Mouse (Mus musculus) stomach, embryonic 15.5 days (tissue): ENCODE data around the gene Utp18. TPM values are rescaled to one million over a fixed set of nuclear protein-coding genes. Genes with fewer than 3 reads are reported as not detected.
A peak's percentile ranks its signal among the peaks of the same experiment; 100 is the strongest.

Experiments
- ATAC-seq: fragments of 200-750 bp; cut with Nextera tagmentation; 2 replicates; pipeline ENCODE4 v1.8.0; 2017; ENCODE audit warnings: low read depth, moderate number of reproducible peaks, moderate TSS enrichment; ENCODE audit not compliant: insufficient read depth, low FRiP score
- H3K27ac ChIP-seq: fragments of 300-500 bp; sonication (generic); 2 replicates; pipeline ENCODE4 v1.5.1; 2015; ENCODE audit warnings: mild to moderate bottlenecking, inconsistent platforms
- H3K27me3 ChIP-seq: fragments of 300-500 bp; sonication (generic); replicated peaks from 2 replicates; pipeline ENCODE4 v1.6.1; 2015; ENCODE audit warnings: inconsistent platforms
- H3K36me3 ChIP-seq: fragments of 300-500 bp; sonication (generic); 2 replicates; pipeline ENCODE4 v1.6.1; 2015; ENCODE audit warnings: inconsistent platforms
- H3K4me1 ChIP-seq: fragments of 300-500 bp; sonication (generic); 2 replicates; pipeline ENCODE4 v1.6.1; 2015; ENCODE audit warnings: inconsistent platforms
- H3K4me2 ChIP-seq: fragments of 300-500 bp; sonication (generic); 2 replicates; pipeline ENCODE4 v1.6.1; 2015; ENCODE audit warnings: mild to moderate bottlenecking, inconsistent platforms
- H3K4me3 ChIP-seq: fragments of 300-500 bp; sonication (generic); replicated peaks from 2 replicates; pipeline ENCODE4 v1.5.1; 2015; ENCODE audit warnings: inconsistent platforms
- H3K9ac ChIP-seq: fragments of 300-500 bp; sonication (generic); 2 replicates; pipeline ENCODE4 v1.6.1; 2015; ENCODE audit warnings: inconsistent platforms
- H3K9me3 ChIP-seq: fragments of 300-500 bp; sonication (generic); 2 replicates; pipeline ENCODE4 v1.6.1; 2016; ENCODE audit warnings: inconsistent platforms
- WGBS: fragments of 180-500 bp; shearing (Covaris S2); methylation state at CpG from one replicate; pipeline ENCODE4 v1.1.7; 2015; 5-methylcytosine and 5-hydroxymethylcytosine counted together
- polyA plus RNA-seq: library from polyadenylated mRNA; unstranded; fragments of >200 nt; fragmentation: Nextera tagmentation; extraction: Ambion mirVana; gene quantifications from 2 replicates; pipeline ENCODE4 v1.2.1, GENCODE M21; 2015

Utp18 gene
- polyA plus RNA-seq, 1 experiment from 2014 or later = 24.8 TPM

DNA sequence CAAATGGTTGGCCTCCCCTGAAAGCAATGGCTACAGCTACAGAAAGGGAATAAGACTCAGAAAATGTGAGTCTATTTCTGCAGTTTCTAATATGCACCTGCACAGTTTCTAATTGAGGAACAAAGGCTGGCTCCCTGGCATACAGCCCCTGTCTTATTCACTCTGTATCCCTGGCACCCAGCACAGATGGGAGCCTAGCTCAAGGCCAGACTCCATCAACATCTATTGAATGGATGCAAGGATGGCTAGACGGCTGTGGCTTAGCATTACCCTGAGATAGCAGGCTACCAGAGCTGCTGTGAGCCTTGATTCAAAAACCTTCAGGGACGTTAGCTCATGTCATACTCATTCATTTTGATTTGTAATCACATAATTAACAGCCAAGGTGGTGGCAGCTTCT lies 63.3 kb downstream of the Utp18 start:
- no peak overlapping the region for H3K4me2 ChIP-seq
- H3K4me3 ChIP-seq = no peak overlapping the region
- H3K27ac ChIP-seq = no peak overlapping the region
- no peak for ATAC-seq
- no peak overlapping the region for H3K9ac ChIP-seq
- no peaks in the 10 kb centered on the region for H3K27me3 ChIP-seq
- H3K4me1 ChIP-seq = 0 out of 2 replicates have a peak, but pooled peaks cover 2% of the 10 kb centered on the region
- WGBS = 73% methylated on average over 2 of the region's 2 CpGs
- H3K36me3 ChIP-seq = no peaks in the 10 kb centered on the region
- no peaks in the 10 kb centered on the region for H3K9me3 ChIP-seq

DNA sequence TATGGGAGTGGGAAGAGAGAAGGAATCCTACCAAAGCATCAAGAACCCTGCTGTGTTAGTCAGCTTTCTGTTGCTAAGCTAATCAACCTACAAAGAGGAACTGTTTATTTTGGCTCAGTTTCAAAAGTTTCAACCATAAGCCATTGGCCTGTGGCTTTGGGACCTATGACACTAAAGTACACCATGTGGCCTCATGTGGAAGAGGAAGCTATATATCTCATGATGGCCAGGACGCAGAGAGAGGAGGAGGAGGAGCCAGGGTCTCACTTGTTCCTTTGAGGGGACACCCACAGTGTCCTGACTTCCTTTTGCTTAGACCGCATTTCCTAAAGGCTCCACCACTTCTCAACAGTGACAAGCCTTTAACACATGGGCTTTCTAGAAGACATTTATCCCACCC lies 64.0 kb downstream of the Utp18 start:
- Histone ChIP-seq H3K4me1 (0 out of 2 replicates have a peak, but pooled peaks cover 2% of the 10 kb centered on the region), H3K9me3 (no peaks in the 10 kb centered on the region), H3K4me3 (no peak overlapping the region), H3K27ac (no peak overlapping the region), H3K4me2 (no peak overlapping the region), H3K9ac (no peak overlapping the region), H3K36me3 (no peaks in the 10 kb centered on the region), H3K27me3 (no peaks in the 10 kb centered on the region)
- 44% methylated on average over 2 of the region's 2 CpGs for WGBS
- peak; percentile 63; the same call in 1 of the 2 replicates for ATAC-seq

DNA sequence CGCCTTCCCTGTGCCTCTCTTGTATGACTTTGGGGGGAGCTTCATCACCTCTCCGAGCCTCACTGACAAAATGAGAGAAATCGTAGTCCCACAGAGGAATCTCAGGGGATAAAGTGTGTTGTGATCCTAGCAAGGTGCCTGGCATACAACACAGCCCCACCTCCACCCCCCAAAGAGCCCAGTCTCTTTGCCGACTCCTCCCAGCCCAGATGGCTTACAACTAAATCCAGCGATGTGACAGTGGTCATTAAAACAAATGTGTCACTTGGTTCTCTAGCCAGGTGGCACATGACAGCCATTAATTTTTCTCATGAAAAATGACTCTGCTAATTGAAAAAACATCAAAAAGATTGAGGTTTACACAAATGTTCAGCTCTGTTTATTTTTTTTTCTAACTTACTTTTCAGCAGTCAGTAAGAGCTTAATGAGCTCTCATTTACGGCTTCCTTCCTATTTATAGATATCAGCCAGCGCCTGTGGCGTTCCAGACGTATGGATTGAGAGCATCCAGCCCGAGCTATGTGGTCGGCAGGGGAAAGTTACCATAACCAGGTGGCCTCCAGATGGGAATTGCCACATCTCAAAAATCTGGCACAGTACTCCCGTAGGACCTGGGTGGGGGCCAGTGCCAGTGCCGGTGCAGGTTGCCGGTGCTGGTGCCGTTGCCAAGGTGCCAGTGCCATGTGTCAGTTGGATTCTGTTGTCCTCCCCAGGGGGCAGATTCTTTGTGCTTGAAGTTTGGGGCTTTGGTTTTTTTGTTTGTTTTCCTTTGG lies 67.4 kb downstream of the Utp18 start:
- H3K4me1 ChIP-seq = 0 out of 2 replicates have a peak, but pooled peaks cover 2% of the 10 kb centered on the region
- no peak overlapping the region for H3K4me3 ChIP-seq
- H3K4me2 ChIP-seq = no peak overlapping the region
- 32% methylated on average over 15 of the region's 15 CpGs for WGBS
- no peak for ATAC-seq
- no peaks in the 10 kb centered on the region for H3K9me3 ChIP-seq
- no peaks in the 10 kb centered on the region for H3K27me3 ChIP-seq
- no peak overlapping the region for H3K27ac ChIP-seq
- no peak overlapping the region for H3K9ac ChIP-seq
- H3K36me3 ChIP-seq = no peaks in the 10 kb centered on the region

DNA sequence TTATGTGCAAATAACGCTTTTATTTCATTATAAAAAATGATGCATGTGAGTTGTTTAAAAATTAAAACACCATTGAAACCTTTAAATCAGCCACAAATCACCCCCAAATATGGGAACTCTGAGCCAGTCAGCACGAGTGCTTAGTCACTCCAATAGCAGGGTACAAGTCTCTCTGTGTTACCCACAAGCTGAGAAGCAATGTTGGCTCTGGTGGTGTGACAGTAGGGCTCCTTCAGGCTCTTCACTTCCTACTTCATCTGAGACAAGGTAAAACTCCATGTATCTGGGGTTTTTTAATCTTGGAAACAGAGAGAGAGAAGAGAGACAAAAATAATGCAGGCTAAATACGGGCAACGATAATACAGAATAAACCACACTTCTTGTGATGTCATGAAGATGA lies 72.6 kb downstream of the Utp18 start:
- Histone ChIP-seq H3K4me1 (no peaks in the 10 kb centered on the region), H3K27me3 (no peaks in the 10 kb centered on the region), H3K9me3 (no peaks in the 10 kb centered on the region), H3K36me3 (no peaks in the 10 kb centered on the region), H3K4me2 (no peak overlapping the region), H3K9ac (no peak overlapping the region), H3K4me3 (no peak overlapping the region), H3K27ac (no peak overlapping the region)
- WGBS = 86% methylated on average over 4 of the region's 4 CpGs
- no peak for ATAC-seq

DNA sequence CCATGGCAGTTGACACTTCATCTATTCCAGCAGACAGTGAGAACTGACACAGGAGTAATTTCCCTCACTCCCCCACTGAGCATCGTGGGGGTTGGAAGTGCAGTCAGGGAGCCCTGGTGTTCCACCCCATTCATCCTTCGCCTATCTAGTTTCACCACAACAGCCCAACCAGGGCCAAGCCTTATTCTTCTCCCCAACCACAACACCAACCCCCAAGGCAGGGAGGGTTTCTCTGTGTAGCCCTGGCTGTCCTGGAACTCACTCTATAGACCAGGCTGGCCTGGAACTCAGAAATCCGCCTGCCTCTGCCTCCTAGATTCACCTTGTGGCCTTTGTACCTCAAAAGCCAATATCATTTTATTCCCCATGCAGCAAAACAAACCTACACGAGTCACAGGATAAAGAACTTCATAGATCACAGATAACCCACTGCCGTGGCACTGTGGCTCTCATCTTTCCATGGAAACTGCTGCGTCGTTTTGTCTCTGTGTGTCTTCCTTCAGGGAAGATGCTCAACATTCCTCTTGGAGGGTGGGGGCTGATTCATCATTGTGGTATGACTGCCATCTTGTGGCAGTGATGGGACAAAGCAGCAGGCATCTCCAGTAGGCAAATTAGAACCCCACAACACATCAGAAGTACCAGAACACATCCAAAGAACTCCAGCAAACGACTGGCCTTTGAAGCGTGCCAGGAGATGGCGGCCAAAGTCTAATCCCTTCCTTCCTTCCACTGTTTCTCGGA lies 73.3 kb downstream of the Utp18 start:
- no peak for ATAC-seq
- no peaks in the 10 kb centered on the region for H3K27me3 ChIP-seq
- no peak overlapping the region for H3K27ac ChIP-seq
- H3K4me1 ChIP-seq = no peaks in the 10 kb centered on the region
- H3K9me3 ChIP-seq = no peaks in the 10 kb centered on the region
- no peak overlapping the region for H3K4me2 ChIP-seq
- H3K9ac ChIP-seq = no peak overlapping the region
- no peak overlapping the region for H3K4me3 ChIP-seq
- H3K36me3 ChIP-seq = no peaks in the 10 kb centered on the region
- WGBS = 35% methylated on average over 11 of the region's 11 CpGs

Other genes with a start within 250 kb of the Utp18 start
- 25.0 and 29.5 TPM in 2 replicates for gene Mbtd1, start 86 bp upstream of the Utp18 start, polyA plus RNA-seq
- 266 and 295 TPM in 2 replicates for gene Nme2, start 70.5 kb upstream of the Utp18 start, polyA plus RNA-seq
- 345 and 399 TPM in 2 replicates for gene Gm20390, start 82.5 kb upstream of the Utp18 start, polyA plus RNA-seq
- 147 and 174 TPM in 2 replicates for gene Nme1, start 82.8 kb upstream of the Utp18 start, polyA plus RNA-seq
- 36.2 and 45.6 TPM in 2 replicates for gene Spag9, start 110.3 kb upstream of the Utp18 start, polyA plus RNA-seq